Mouse (Mus musculus) neural tube, embryonic 14.5 days (tissue): ENCODE measurements around the gene Cit. TPM values are rescaled to one million over a fixed set of nuclear protein-coding genes. Genes with fewer than 3 reads are reported as not detected.

Experiments used
- ATAC-seq: fragments of 200-750 bp; cut with Nextera tagmentation; 2 replicates; pipeline ENCODE4 v1.8.0; 2017; ENCODE audit warnings: low read depth, mild to moderate bottlenecking, moderate TSS enrichment, moderate library complexity
- H3K27ac ChIP-seq: fragments of 300-500 bp; sonication (generic); 2 replicates; pipeline ENCODE4 v1.5.1; 2014; ENCODE audit warnings: low read depth, mild to moderate bottlenecking, control low read depth, low read length, moderate library complexity, mixed read lengths
- H3K27me3 ChIP-seq: fragments of 300-500 bp; sonication (generic); 2 replicates; pipeline ENCODE4 v1.6.1; 2014; ENCODE audit warnings: low read length; ENCODE audit not compliant: control insufficient read depth, insufficient read depth
- H3K36me3 ChIP-seq: fragments of 300-500 bp; sonication (generic); 2 replicates; pipeline ENCODE4 v1.6.1; 2014; ENCODE audit warnings: low read length, mixed read lengths; ENCODE audit not compliant: control insufficient read depth, insufficient read depth
- H3K4me1 ChIP-seq: fragments of 300-500 bp; sonication (generic); 2 replicates; pipeline ENCODE4 v1.6.1; 2014; ENCODE audit warnings: low read length; ENCODE audit not compliant: control insufficient read depth, insufficient read depth
- H3K4me2 ChIP-seq: fragments of 300-500 bp; sonication (generic); 2 replicates; pipeline ENCODE4 v1.6.1; 2014; ENCODE audit warnings: mild to moderate bottlenecking, low read depth, low read length, control low read depth
- H3K4me3 ChIP-seq: fragments of 300-500 bp; sonication (generic); 2 replicates; pipeline ENCODE4 v1.5.1; 2014; ENCODE audit warnings: low read depth, low read length, control low read depth, mixed read lengths
- H3K9ac ChIP-seq: fragments of 300-500 bp; sonication (generic); replicated peaks from 2 replicates; pipeline ENCODE4 v1.6.1; 2014; ENCODE audit warnings: low read depth, mild to moderate bottlenecking, control low read depth, low read length, mixed read lengths
- H3K9me3 ChIP-seq: fragments of 300-500 bp; sonication (generic); 2 replicates; pipeline ENCODE4 v1.6.1; 2016; ENCODE audit warnings: low read length; ENCODE audit not compliant: control insufficient read depth
- WGBS: fragments of 180-500 bp; shearing (Covaris S2); extraction: QIAGEN DNeasy Blood & Tissue Kit; methylation state at CpG from one replicate; pipeline ENCODE4 v1.1.7; 2014; 5-methylcytosine and 5-hydroxymethylcytosine counted together
- polyA plus RNA-seq: library from polyadenylated mRNA; unstranded; fragments of >200 nt; fragmentation: Nextera tagmentation; extraction: Ambion mirVana; gene quantifications from 2 replicates; pipeline ENCODE4 v1.2.1, GENCODE M21; 2014

Cit gene
- polyA plus RNA-seq, 1 experiment from 2014 or later: 34.0 TPM

DNA sequence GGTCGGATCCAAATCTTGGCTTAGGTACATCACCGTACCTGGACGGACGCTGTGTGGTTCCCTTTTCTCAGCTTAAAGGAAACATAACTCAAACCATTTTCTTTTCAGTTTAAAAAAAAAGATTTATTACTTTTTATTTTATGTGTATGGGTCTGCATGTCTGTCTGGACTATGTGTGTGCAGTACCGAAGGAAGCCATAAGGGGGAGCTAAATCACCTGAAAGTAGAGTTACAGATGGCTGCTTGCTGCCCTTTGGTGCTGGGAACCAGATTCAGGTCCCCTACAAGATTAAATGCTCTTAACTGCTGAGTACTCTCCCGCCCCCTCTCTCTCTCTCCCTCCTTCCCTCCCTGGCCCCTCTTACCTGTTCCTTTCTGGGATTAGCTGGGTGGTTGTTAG is 112.1 kb downstream of the Cit start:
- ATAC-seq: no peak
- Histone ChIP-seq H3K4me1 (no peaks in the 10 kb centered on the region), H3K9me3 (no peaks in the 10 kb centered on the region), H3K36me3 (no peaks in the 10 kb centered on the region; the same call in 1 of the 2 replicates), H3K27ac (no peak overlapping the region), H3K27me3 (no peaks in the 10 kb centered on the region), H3K9ac (no peak overlapping the region), H3K4me2 (no peak overlapping the region), H3K4me3 (no peak overlapping the region)
- 98% methylated on average over 6 of the region's 6 CpGs for WGBS

DNA sequence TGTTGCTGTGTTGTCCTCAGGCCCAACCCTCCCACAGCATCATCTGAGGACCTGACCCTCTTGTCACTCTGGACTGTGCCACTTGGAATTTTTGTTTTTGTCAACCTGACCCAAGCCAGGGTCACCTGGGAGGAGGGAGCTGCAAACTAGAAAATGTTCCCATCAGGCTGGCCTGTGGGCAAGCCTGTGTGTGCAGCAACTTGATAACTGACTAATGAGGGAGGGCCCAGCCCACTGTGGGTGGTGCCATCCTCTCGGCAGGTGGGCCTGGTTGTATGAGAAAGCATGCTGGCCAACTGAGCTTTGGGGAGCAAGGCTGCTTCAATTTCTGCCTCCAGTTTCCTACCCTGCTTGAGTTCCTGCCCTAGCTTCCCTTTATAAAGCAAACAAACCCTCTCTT is 113.3 kb downstream of the Cit start:
- WGBS: 81% methylated on average over 1 of the region's 1 CpGs
- Histone ChIP-seq H3K4me1 (no peaks in the 10 kb centered on the region), H3K27me3 (no peaks in the 10 kb centered on the region), H3K9me3 (no peaks in the 10 kb centered on the region), H3K4me2 (no peak overlapping the region), H3K9ac (no peak overlapping the region), H3K27ac (no peak overlapping the region), H3K36me3 (no peaks in the 10 kb centered on the region; the same call in 1 of the 2 replicates), H3K4me3 (no peak overlapping the region)
- ATAC-seq: no peak

DNA sequence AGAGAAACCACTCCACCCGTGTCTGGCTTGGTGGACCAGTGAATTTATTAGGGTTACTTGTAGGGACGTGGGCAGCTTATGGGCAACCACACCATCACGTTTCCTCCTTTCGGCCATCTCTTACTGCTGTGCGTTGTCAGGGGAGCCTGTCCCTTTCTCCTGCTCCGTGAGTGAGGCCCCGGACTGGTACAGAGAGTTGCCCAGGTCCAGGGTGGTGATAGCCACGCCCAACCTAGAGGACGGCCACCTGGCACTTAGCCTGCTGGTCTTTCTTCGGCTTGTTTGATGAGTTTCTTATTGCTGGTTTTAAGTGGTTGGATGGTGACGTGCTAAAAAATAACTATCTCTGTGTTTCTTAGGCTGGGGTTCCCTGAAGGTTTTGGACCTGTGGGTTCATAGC is 113.7 kb downstream of the Cit start:
- no peak overlapping the region for H3K27ac ChIP-seq
- no peak overlapping the region for H3K4me3 ChIP-seq
- H3K9ac ChIP-seq: no peak overlapping the region
- no peak overlapping the region for H3K4me2 ChIP-seq
- H3K9me3 ChIP-seq: no peaks in the 10 kb centered on the region
- WGBS: 91% methylated on average over 11 of the region's 11 CpGs
- H3K4me1 ChIP-seq: no peaks in the 10 kb centered on the region
- ATAC-seq: no peak
- H3K27me3 ChIP-seq: no peaks in the 10 kb centered on the region
- no peaks in the 10 kb centered on the region; the same call in 1 of the 2 replicates for H3K36me3 ChIP-seq

DNA sequence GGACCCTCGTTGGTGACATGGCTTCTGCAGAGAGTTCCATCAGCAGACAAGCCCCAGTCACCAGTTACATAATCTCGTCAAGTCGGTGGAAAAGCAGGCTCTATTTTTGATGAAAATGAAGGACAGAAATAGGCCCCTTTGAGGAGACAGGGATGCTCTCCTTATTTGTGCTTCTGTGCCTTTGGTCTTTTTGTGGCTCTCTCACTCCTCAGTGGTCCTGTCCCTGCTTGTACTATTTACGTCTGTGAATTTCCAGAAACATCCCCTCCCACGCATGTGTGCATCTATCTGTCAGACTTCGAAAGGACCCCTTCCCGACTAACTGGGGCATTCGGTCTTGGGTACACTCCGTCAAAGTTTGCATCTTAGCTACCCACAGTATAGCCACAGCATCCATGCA is 116.7 kb downstream of the Cit start:
- Histone ChIP-seq H3K27me3 (no peaks in the 10 kb centered on the region), H3K36me3 (no peaks in the 10 kb centered on the region), H3K4me3 (no peak overlapping the region), H3K27ac (no peak overlapping the region), H3K9me3 (no peaks in the 10 kb centered on the region), H3K9ac (no peak overlapping the region), H3K4me1 (no peaks in the 10 kb centered on the region), H3K4me2 (no peak overlapping the region)
- 90% methylated on average over 9 of the region's 9 CpGs for WGBS
- ATAC-seq: no peak

DNA sequence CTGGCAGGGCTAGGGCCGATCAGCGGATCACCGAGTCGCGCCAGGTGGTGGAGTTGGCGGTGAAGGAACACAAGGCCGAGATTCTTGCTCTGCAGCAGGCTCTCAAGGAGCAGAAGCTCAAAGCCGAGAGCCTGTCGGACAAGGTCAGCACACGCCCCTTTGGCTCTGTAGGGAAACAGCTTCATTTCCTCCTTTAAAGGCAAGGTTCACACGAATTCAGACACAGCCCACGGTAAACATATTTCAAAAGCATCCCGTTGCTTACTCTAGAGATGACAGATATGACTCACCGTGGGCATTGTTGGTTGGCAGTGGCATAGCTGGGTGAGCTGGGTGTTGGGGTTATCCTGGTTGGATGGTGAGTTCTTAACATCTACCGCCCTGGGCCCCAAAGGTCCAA is 126.2 kb downstream of the Cit start:
- Histone ChIP-seq H3K9me3 (no peaks in the 10 kb centered on the region), H3K36me3 (no peaks in the 10 kb centered on the region), H3K27ac (no peak overlapping the region), H3K4me2 (no peak overlapping the region), H3K4me1 (no peaks in the 10 kb centered on the region), H3K4me3 (no peak overlapping the region), H3K9ac (no peak overlapping the region), H3K27me3 (no peaks in the 10 kb centered on the region)
- WGBS: 94% methylated on average over 15 of the region's 15 CpGs
- ATAC-seq: no peak

DNA sequence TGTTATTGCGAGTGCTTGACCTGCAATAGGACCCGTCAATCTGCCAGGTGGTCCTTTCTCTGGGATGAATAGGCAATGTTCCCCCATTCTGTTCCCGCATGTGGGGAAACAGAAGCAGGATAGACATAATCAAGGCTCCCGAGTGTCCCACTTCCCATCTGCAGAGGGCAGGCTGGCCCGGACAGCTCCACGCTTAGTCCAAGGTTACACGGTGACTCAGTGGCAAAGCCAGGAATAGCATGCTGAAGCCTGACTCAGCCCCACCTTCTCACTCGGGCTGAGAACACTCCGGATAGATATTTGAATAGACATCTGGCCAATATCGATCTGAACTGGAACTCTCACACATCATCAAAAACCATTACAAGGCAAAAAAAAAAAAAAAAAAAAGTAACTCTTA is 130.6 kb downstream of the Cit start:
- H3K9ac ChIP-seq: no peak overlapping the region
- WGBS: 92% methylated on average over 10 of the region's 10 CpGs
- H3K4me3 ChIP-seq: no peak overlapping the region
- H3K27me3 ChIP-seq: no peaks in the 10 kb centered on the region
- no peak overlapping the region for H3K27ac ChIP-seq
- no peaks in the 10 kb centered on the region for H3K36me3 ChIP-seq
- no peaks in the 10 kb centered on the region for H3K4me1 ChIP-seq
- no peak overlapping the region for H3K4me2 ChIP-seq
- ATAC-seq: no peak
- no peaks in the 10 kb centered on the region for H3K9me3 ChIP-seq

DNA sequence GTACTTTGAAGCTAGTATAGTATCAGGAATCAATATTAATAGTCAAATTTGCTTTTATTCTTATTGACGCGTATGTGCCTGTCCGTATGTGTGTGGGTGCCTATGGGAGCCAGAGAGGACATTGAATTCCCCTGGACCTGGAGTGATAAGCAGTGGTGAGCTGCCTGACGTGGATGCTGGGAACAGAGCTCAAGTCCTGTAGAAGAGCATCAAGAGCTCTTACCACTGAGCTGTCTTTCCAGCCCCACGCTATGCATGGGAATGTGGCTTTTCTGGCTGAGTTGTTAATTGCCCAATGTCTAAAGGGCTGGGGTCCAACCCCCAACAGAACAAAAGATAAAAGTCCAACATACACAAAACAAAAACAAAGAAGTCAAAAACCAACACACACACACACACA is 131.4 kb downstream of the Cit start:
- 88% methylated on average over 5 of the region's 5 CpGs for WGBS
- Histone ChIP-seq H3K4me2 (no peak overlapping the region), H3K27ac (no peak overlapping the region), H3K27me3 (no peaks in the 10 kb centered on the region), H3K9ac (no peak overlapping the region), H3K4me3 (no peak overlapping the region), H3K4me1 (no peaks in the 10 kb centered on the region), H3K36me3 (no peaks in the 10 kb centered on the region), H3K9me3 (no peaks in the 10 kb centered on the region)
- no peak for ATAC-seq

DNA sequence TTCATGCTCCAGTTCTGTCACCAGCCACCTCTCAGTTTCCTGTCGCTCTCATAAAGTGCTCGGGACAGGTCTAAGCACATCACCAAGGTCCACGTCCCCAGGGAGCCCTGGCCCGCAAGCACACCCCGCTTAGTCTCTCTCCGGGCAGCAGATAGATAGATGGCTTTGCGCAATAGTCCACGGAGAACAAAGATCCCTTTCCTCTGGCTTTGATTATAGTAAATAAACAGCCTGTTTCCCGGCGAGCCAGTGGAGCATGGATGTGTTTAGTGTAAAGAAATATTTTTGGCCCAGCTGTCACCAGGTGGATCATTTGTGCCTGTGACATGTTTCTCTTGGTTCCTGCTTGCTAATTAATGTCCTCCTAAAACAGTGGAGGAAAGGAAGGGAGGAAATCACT is 132.2 kb downstream of the Cit start:
- 66% methylated on average over 10 of the region's 10 CpGs for WGBS
- Histone ChIP-seq H3K27me3 (no peaks in the 10 kb centered on the region), H3K36me3 (no peaks in the 10 kb centered on the region), H3K27ac (no peak overlapping the region), H3K4me1 (no peaks in the 10 kb centered on the region), H3K9ac (no peak overlapping the region), H3K4me2 (no peak overlapping the region), H3K4me3 (no peak overlapping the region), H3K9me3 (no peaks in the 10 kb centered on the region)
- ATAC-seq: no peak

DNA sequence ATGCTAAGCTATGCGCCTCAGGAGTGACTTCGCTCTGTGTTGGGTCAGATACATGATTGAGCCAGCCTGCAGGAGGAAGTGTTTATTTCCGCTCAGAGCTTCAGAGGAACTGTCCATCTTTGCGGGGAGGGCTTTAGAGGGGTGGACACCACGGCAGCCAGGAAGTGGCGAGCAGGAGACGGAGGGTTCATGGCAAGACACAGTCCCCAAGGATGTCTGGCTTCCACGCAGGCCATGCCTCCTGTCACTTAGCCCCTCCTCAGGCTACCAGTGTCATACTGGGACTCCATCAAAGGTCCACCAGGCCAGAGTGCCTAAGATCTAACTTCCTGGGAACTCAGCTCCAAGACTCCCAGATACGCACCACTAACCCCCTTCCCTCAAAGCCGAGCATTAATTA is 132.7 kb downstream of the Cit start:
- Histone ChIP-seq H3K9ac (no peak overlapping the region), H3K4me1 (no peaks in the 10 kb centered on the region), H3K27ac (peak overlapping the region; percentile 44; the same call in 1 of the 2 replicates), H3K27me3 (no peaks in the 10 kb centered on the region), H3K36me3 (no peaks in the 10 kb centered on the region), H3K4me3 (no peak overlapping the region), H3K9me3 (no peaks in the 10 kb centered on the region), H3K4me2 (no peak overlapping the region)
- 88% methylated on average over 10 of the region's 10 CpGs for WGBS
- ATAC-seq: no peak

DNA sequence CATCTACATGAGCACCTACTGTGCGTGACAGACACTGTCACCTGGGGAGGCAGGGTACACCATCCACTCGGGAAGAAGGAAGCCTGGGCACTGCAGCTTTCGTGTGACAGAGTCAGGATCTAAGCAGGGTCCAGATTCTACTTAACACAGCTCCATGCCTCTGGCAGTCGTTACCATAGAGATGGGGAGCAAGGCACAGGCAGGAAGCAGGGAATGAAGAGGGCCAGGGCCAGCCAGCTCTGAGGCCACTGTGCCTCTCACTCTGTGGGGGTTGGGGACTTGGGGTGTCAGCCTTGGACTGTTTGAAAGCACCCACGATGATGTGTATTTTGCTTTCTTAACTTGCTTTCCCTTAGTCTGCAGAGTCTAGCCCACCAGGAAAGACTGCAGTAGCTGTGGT is 133.2 kb downstream of the Cit start:
- Histone ChIP-seq H3K9ac (no peak overlapping the region), H3K36me3 (no peaks in the 10 kb centered on the region), H3K27me3 (no peaks in the 10 kb centered on the region), H3K4me1 (0 out of 2 replicates have a peak, but pooled peaks cover 2% of the 10 kb centered on the region), H3K27ac (peak overlapping the region; percentile 44; the same call in 1 of the 2 replicates), H3K9me3 (no peaks in the 10 kb centered on the region), H3K4me3 (no peak overlapping the region), H3K4me2 (no peak overlapping the region)
- 57% methylated on average over 5 of the region's 5 CpGs for WGBS
- ATAC-seq: no peak
